Mouse (Mus musculus): ENCODE data around the gene Cyp8b1. TPM values are rescaled to one million over a fixed set of nuclear protein-coding genes. Genes with fewer than 3 reads are reported as not detected.

The Cyp8b1 gene
- polyA plus RNA-seq (2012; rRNA removed): 0.51 and 0.56 TPM in 2 replicates

GRCm38 (mm10) chr9:121916102-121916501, at the start of gene Cyp8b1:
TSS of gene Cyp8b1 (minus strand) at chr9:121916305.

GRCm38 (mm10) chr9:121950418-121951113, 34.5 kb upstream of the Cyp8b1 start, which contains the start of gene Fam198a:
TSS of gene Fam198a (plus strand) at chr9:121950988.

GRCm38 (mm10) chr9:121898245-121898644, 17.9 kb downstream of the Cyp8b1 start, which contains the start of gene Ackr2:
TSS of gene Ackr2 (plus strand) at chr9:121898355.

Other genes with a start within 250 kb of the Cyp8b1 start
- 3.5 and 3.7 TPM in 2 replicates for gene Sec22c, start 210.8 kb downstream of the Cyp8b1 start, polyA plus RNA-seq (2012; rRNA removed)
- 6.1 and 7.1 TPM in 2 replicates for gene Ss18l2, start 206.0 kb downstream of the Cyp8b1 start, polyA plus RNA-seq (2012; rRNA removed)
- gene Nktr, start 197.1 kb downstream of the Cyp8b1 start, polyA plus RNA-seq (2012; rRNA removed): 10.8 and 14.6 TPM in 2 replicates
- 23.5 and 24.2 TPM in 2 replicates for gene Zfp651, start 157.0 kb downstream of the Cyp8b1 start, polyA plus RNA-seq (2012; rRNA removed)
- 1.4 and 2.0 TPM in 2 replicates for gene Klhl40, start 138.7 kb downstream of the Cyp8b1 start, polyA plus RNA-seq (2012; rRNA removed)
- gene Hhatl, start 123.8 kb downstream of the Cyp8b1 start, polyA plus RNA-seq (2012; rRNA removed): 2.0 and 6.0 TPM in 2 replicates
- gene Ccdc13, start 76.8 kb downstream of the Cyp8b1 start, polyA plus RNA-seq (2012; rRNA removed): 0.49 TPM in 1 of 2 replicates, not detected in the other
- gene Higd1a, start 57.9 kb downstream of the Cyp8b1 start, polyA plus RNA-seq (2012; rRNA removed): 8.6 and 12.6 TPM in 2 replicates
- 0.63 and 1.2 TPM in 2 replicates for gene Ackr2, start 17.9 kb downstream of the Cyp8b1 start, polyA plus RNA-seq (2012; rRNA removed)
- gene Fam198a, start 34.7 kb upstream of the Cyp8b1 start, polyA plus RNA-seq (2012; rRNA removed): 0.76 and 1.1 TPM in 2 replicates
- gene Pomgnt2, start 80.8 kb upstream of the Cyp8b1 start, polyA plus RNA-seq (2012; rRNA removed): 7.2 and 9.6 TPM in 2 replicates
- gene Snrk, start 201.0 kb upstream of the Cyp8b1 start, polyA plus RNA-seq (2012; rRNA removed): 19.9 and 21.3 TPM in 2 replicates

All from stomach, adult 2 months (tissue).